Comparison of ENCODE assay signal across 20 mouse cellular contexts in the genomic region with DNA sequence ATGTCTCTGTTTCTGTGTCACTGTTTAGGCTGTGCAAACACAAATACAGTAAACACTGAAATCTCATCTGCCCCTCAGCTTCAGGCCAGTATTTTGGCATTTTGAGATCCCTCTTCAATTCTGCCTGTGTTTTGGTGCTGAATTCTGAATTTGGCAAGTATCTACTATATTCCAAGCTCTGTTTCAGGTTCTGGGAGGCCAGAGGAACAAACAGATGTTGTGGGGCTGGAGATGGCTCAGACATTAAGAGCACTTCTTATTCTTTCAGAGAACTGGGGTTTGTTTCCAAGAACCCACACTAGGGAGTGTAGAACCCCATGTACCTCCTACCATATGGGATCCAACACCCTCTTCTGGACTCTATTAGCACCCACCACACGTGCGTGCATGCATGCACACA.
"Had no signal": no experiment of that assay in that cellular context is flagged by ENCODE, and none has a peak within 500 bp of the region (broad histone marks: within the 10 kb centered on the region; RNA-seq: fewer than 3 reads in every experiment).

No protein-coding gene starts in this region.

- H3K36me3 ChIP-seq: hindbrain, embryonic 13.5 days; hindbrain, embryonic 15.5 days; kidney, embryonic 15.5 days; limb, embryonic 13.5 days; limb, embryonic 15.5 days had no signal

- H3K27ac ChIP-seq: hindbrain, embryonic 13.5 days; hindbrain, embryonic 15.5 days; hindbrain, postnatal 0 days; kidney, embryonic 15.5 days; kidney, postnatal 0 days; limb, embryonic 13.5 days had no signal

- DNase-seq: forebrain, postnatal 0 days; gastrocnemius, postnatal 14 days; gastrocnemius, postnatal 36 days; heart, postnatal 14 days; kidney, adult 11 months; kidney, adult 2 months; kidney, adult 9 months; kidney, postnatal 14 days; kidney, postnatal 36 days; layer of hippocampus, adult 9-11 months; layer of hippocampus, postnatal 36 days; left cerebral cortex, postnatal 4 days had no signal

- H3K9ac ChIP-seq: forebrain, postnatal 0 days; hindbrain, embryonic 13.5 days; hindbrain, embryonic 15.5 days; kidney, embryonic 15.5 days; limb, embryonic 13.5 days; limb, embryonic 15.5 days had no signal

- H3K4me3 ChIP-seq: hindbrain, embryonic 13.5 days; hindbrain, embryonic 15.5 days; kidney, embryonic 15.5 days; limb, embryonic 13.5 days; limb, embryonic 15.5 days had no signal

- H3K27me3 ChIP-seq: hindbrain, embryonic 13.5 days; hindbrain, embryonic 15.5 days; kidney, embryonic 15.5 days; limb, embryonic 13.5 days; limb, embryonic 15.5 days had no signal

- ATAC-seq: forebrain, postnatal 0 days; hindbrain, postnatal 0 days had no signal

- H3K4me1 ChIP-seq: hindbrain, embryonic 13.5 days; hindbrain, embryonic 15.5 days had no signal

- H3K9me3 ChIP-seq: hindbrain, embryonic 13.5 days; hindbrain, embryonic 15.5 days; kidney, embryonic 15.5 days; limb, embryonic 13.5 days; limb, embryonic 15.5 days had no signal

- H3K4me2 ChIP-seq: heart, embryonic 11.5 days; hindbrain, embryonic 13.5 days; hindbrain, embryonic 15.5 days; kidney, embryonic 15.5 days; limb, embryonic 13.5 days; limb, embryonic 15.5 days had no signal
